Comparison of ENCODE assay signal across 10 mouse cellular contexts in the genomic region with DNA sequence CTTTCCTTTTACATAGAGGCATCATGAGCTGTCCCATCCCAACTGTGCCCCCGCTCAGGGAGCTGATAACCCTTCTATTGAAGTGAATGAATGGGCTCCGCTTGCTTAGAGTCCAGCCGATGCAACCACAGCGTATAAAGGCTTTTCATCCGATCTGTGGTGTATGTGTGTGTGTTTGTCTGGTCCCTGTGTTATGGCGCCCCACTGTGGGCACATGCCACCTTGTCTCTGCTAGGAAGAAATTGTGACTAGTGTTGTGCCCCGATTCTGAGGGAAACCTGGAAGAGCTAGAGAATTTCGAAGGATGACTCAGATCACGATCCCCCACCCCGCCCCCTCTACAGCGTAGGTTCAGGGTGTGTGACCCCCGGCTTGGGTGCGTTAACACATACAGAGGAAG. TPM values are rescaled to one million over a fixed set of nuclear protein-coding genes. Genes with fewer than 3 reads are reported as not detected.
DNase-seq lines count a peak whose midpoint lies in the region; ATAC-seq and TF ChIP-seq lines count a peak whose summit lies in the region.
"Had no signal": no experiment of that assay in that cellular context is flagged by ENCODE, and none has a peak within 500 bp of the region (broad histone marks: within the 10 kb centered on the region; RNA-seq: fewer than 3 reads in every experiment).

No protein-coding gene starts in this region.

- peak; percentile 32 for DNase-seq in gastrocnemius, postnatal 14 days
- no peak for DNase-seq in gastrocnemius, postnatal 10 days
- DNase-seq in 3134 (ENCODE audit: extremely low read depth, insufficient read length, low spot score): peak; percentile 34
- DNase-seq in Patski (ENCODE audit: low read depth, low spot score): no peak
- DNase-seq in limb, embryonic 10.5 days (ENCODE audit: low spot score): peak; percentile 42
- peak; percentile 63 to 74 for DNase-seq in right cerebral cortex, postnatal 10 days (ENCODE audit: low spot score in 2 of 2)
- DNase-seq in heart, postnatal 36 days: no peak

- H3K27ac ChIP-seq in hindbrain, embryonic 12.5 days: 0 out of 2 replicates have a peak overlapping the region, but pooled peaks have one; percentile 7
- H3K27ac ChIP-seq in limb, embryonic 10.5 days: no peak overlapping the region
- H3K27ac ChIP-seq: hindbrain, embryonic 15.5 days had no signal

- no peak overlapping the region for H3K4me2 ChIP-seq in hindbrain, embryonic 12.5 days (replicated peaks)
- H3K4me2 ChIP-seq: hindbrain, embryonic 15.5 days had no signal

- peak overlapping the region; percentile 41 for H3K9ac ChIP-seq in hindbrain, embryonic 12.5 days
- H3K9ac ChIP-seq: hindbrain, embryonic 15.5 days had no signal

- no peaks in the 10 kb centered on the region for H3K27me3 ChIP-seq in Patski
- no peaks in the 10 kb centered on the region for H3K27me3 ChIP-seq in hindbrain, embryonic 12.5 days
- peaks cover 15% of the 10 kb centered on the region; the same call in 1 of the 2 replicates for H3K27me3 ChIP-seq in limb, embryonic 10.5 days (ENCODE audit: low read depth, poor library complexity, severe bottlenecking)
- H3K27me3 ChIP-seq: hindbrain, embryonic 15.5 days had no signal

- CTCF ChIA-PET in Patski (lab: Charles Lee): interaction anchor here (0.9 to 1.6 kb wide), 4 partner anchors 17 to 33 kb away, joined by 4 to 7 read pairs (median 4); partner anchors contain the start of gene Spire2

- POLR2A ChIA-PET in Patski (lab: Charles Lee): interaction anchor here (0.7 kb wide), 1 partner anchor 36 kb away, joined by 4 read pairs; no protein-coding TSS in a partner anchor

- no peak overlapping the region for H3K4me3 ChIP-seq in hindbrain, embryonic 12.5 days
- no peak overlapping the region for H3K4me3 ChIP-seq in limb, embryonic 10.5 days
- H3K4me3 ChIP-seq: hindbrain, embryonic 15.5 days; myocyte had no signal

- peaks cover 30% of the 10 kb centered on the region for H3K36me3 ChIP-seq in hindbrain, embryonic 12.5 days
- no peaks in the 10 kb centered on the region for H3K36me3 ChIP-seq in limb, embryonic 10.5 days

- no peak for ATAC-seq in Patski
- ATAC-seq in hindbrain, embryonic 12.5 days (ENCODE audit: low FRiP score): no peak

- 55% methylated on average over 13 of the region's 13 CpGs for WGBS in hindbrain, embryonic 12.5 days
- 69% methylated on average over 13 of the region's 13 CpGs for WGBS in limb, embryonic 10.5 days

- H3K4me1 ChIP-seq in hindbrain, embryonic 12.5 days: peaks cover 24% of the 10 kb centered on the region
- H3K4me1 ChIP-seq in limb, embryonic 10.5 days: peaks cover 21% of the 10 kb centered on the region

- H3K9me3 ChIP-seq in hindbrain, embryonic 12.5 days (replicated peaks): no peaks in the 10 kb centered on the region
- no peaks in the 10 kb centered on the region for H3K9me3 ChIP-seq in limb, embryonic 10.5 days (replicated peaks)
- H3K9me3 ChIP-seq: hindbrain, embryonic 15.5 days had no signal

- intact Hi-C loops in gastrocnemius, postnatal 14 days (cut with DNase I; ENCODE audit: low total_unique reads): no loop called here
- intact Hi-C loops in heart, postnatal 36 days (cut with DNase I): no loop called here

- in situ Hi-C loops in Patski (cut with MboI; ENCODE audit: low pct_unique_long_range_greater_than_20kb): no loop called here

- peak; percentile 83 for TF ChIP-seq CTCF in Patski (IDR thresholded peaks at IDR 0.05)

RNA-seq across cellular contexts. Expression of gene Spire2, which starts 20.3 kb away (rescaled TPM):
- total RNA-seq in gastrocnemius, postnatal 14 days (2021): under 1 TPM; 0.44 to 0.92 TPM
- total RNA-seq in gastrocnemius, postnatal 10 days (2021): 1 to 10 TPM in 1 of 2 experiments, under 1 TPM in 1; 0.86 to 1.2 TPM
- polyA plus RNA-seq in Patski (2021): 7.1 TPM
- polyA plus RNA-seq in hindbrain, embryonic 12.5 days (2016; fragmentation: Nextera tagmentation; extraction: Ambion mirVana): 28.9 and 32.2 TPM in 2 replicates
- polyA plus RNA-seq in limb, embryonic 10.5 days (2016; fragmentation: Nextera tagmentation; extraction: Ambion mirVana): 2.0 TPM in 2 replicates
- total RNA-seq in heart, postnatal 36 days (2021): under 1 TPM; 0.11 to 0.14 TPM

RNA-seq across cellular contexts. Expression of gene Tcf25, which starts 20.8 kb away (rescaled TPM):
- total RNA-seq in gastrocnemius, postnatal 14 days (2021): 100 to 1,000 TPM; 140 to 162 TPM
- 100 to 1,000 TPM; 144 to 157 TPM for total RNA-seq in gastrocnemius, postnatal 10 days (2021)
- polyA plus RNA-seq in Patski (2021): 232 TPM
- polyA plus RNA-seq in hindbrain, embryonic 12.5 days (2016; fragmentation: Nextera tagmentation; extraction: Ambion mirVana): 212 and 231 TPM in 2 replicates
- polyA plus RNA-seq in limb, embryonic 10.5 days (2016; fragmentation: Nextera tagmentation; extraction: Ambion mirVana): 116 and 138 TPM in 2 replicates
- 100 to 1,000 TPM; 121 to 130 TPM for total RNA-seq in heart, postnatal 36 days (2021)

RNA-seq across cellular contexts. Expression of gene Fanca, which starts 34.4 kb away (rescaled TPM):
- 1 to 10 TPM in 1 of 2 experiments, under 1 TPM in 1; 0.92 to 1.3 TPM for total RNA-seq in gastrocnemius, postnatal 14 days (2021)
- total RNA-seq in gastrocnemius, postnatal 10 days (2021): 1 to 10 TPM; 4.6 to 6.2 TPM
- 28.5 TPM for polyA plus RNA-seq in Patski (2021)
- polyA plus RNA-seq in hindbrain, embryonic 12.5 days (2016; fragmentation: Nextera tagmentation; extraction: Ambion mirVana): 20.9 and 21.0 TPM in 2 replicates
- 42.7 and 46.3 TPM in 2 replicates for polyA plus RNA-seq in limb, embryonic 10.5 days (2016; fragmentation: Nextera tagmentation; extraction: Ambion mirVana)
- 1 to 10 TPM; 1.7 to 3.4 TPM for total RNA-seq in heart, postnatal 36 days (2021)

RNA-seq across cellular contexts. Expression of gene Mc1r, which starts 54.1 kb away (rescaled TPM):
- total RNA-seq in gastrocnemius, postnatal 14 days (2021): not detected
- not detected for total RNA-seq in gastrocnemius, postnatal 10 days (2021)
- polyA plus RNA-seq in Patski (2021): 0.05 TPM
- 0.09 and 0.20 TPM in 2 replicates for polyA plus RNA-seq in hindbrain, embryonic 12.5 days (2016; fragmentation: Nextera tagmentation; extraction: Ambion mirVana)
- not detected in 2 replicates for polyA plus RNA-seq in limb, embryonic 10.5 days (2016; fragmentation: Nextera tagmentation; extraction: Ambion mirVana)
- not detected for total RNA-seq in heart, postnatal 36 days (2021)

RNA-seq across cellular contexts. Expression of gene Tubb3, which starts 58.4 kb away (rescaled TPM):
- total RNA-seq in gastrocnemius, postnatal 14 days (2021): under 1 TPM in 1 of 2 experiments, not detected in 1; 0.16 TPM
- 1 to 10 TPM; 1.8 to 1.9 TPM for total RNA-seq in gastrocnemius, postnatal 10 days (2021)
- 3.9 TPM for polyA plus RNA-seq in Patski (2021)
- 1,043 and 1,050 TPM in 2 replicates for polyA plus RNA-seq in hindbrain, embryonic 12.5 days (2016; fragmentation: Nextera tagmentation; extraction: Ambion mirVana)
- polyA plus RNA-seq in limb, embryonic 10.5 days (2016; fragmentation: Nextera tagmentation; extraction: Ambion mirVana): 6.9 and 7.9 TPM in 2 replicates
- under 1 TPM in 1 of 2 experiments, not detected in 1; 0.72 TPM for total RNA-seq in heart, postnatal 36 days (2021)

Comparison
In these comparisons a context has a peak if more than half of its experiments do, and no peak if none do; other contexts are left out.
1. DNase-seq: peak in gastrocnemius, postnatal 14 days (single experiment), 3134 (single experiment), limb, embryonic 10.5 days (single experiment) and right cerebral cortex, postnatal 10 days (2 of 2); none in gastrocnemius, postnatal 10 days (single experiment), Patski (single experiment) and heart, postnatal 36 days (0 of 2).